ENCODE assay signal across 33 mouse cellular contexts in genomic region chr1:193526501-193526900, GRCm38 (mm10).
DNase-seq lines count a peak whose midpoint lies in the region; ATAC-seq and TF ChIP-seq lines count a peak whose summit lies in the region.
"Had no signal": no experiment of that assay in that cellular context is flagged by ENCODE, and none has a peak within 500 bp of the region (broad histone marks: within the 10 kb centered on the region; RNA-seq: fewer than 3 reads in every experiment).

No protein-coding gene starts in this region.

- H3K9me3 ChIP-seq in midbrain, embryonic 11.5 days (ENCODE audit: control insufficient read depth, low read length) = no peaks in the 10 kb centered on the region
- H3K9me3 ChIP-seq in midbrain, embryonic 13.5 days = 0 out of 2 replicates have a peak, but pooled peaks cover 3% of the 10 kb centered on the region
- peaks cover 4% of the 10 kb centered on the region; the same call in 1 of the 2 replicates for H3K9me3 ChIP-seq in embryonic facial prominence, embryonic 13.5 days
- no peaks in the 10 kb centered on the region for H3K9me3 ChIP-seq in stomach, postnatal 0 days (ENCODE audit: control insufficient read depth, low read length)
- H3K9me3 ChIP-seq: forebrain, embryonic 15.5 days; limb, embryonic 12.5 days; liver, embryonic 12.5 days had no signal

- DNase-seq in midbrain, embryonic 11.5 days (ENCODE audit: low spot score, missing footprints) = peak; percentile 26
- DNase-seq in embryo, embryonic 11 days = peak; percentile 44
- no peak for DNase-seq in stomach, postnatal 0 days (ENCODE audit: low spot score)
- no peak for DNase-seq in thymus, postnatal 14 days
- DNase-seq: adrenal gland, postnatal 14 days; cerebellum, adult 11 months; cerebellum, adult 9-10 months; gastrocnemius, adult 2 months; gastrocnemius, postnatal 36 days; heart, adult 18-20 months; heart, postnatal 4 days; kidney, postnatal 14 days; layer of hippocampus, adult 9-11 months; liver, postnatal 0 days; lung, postnatal 4 days; right cerebral cortex, postnatal 14 days; thymus, adult 2 months; thymus, postnatal 4 days had no signal

- no peak overlapping the region for H3K4me2 ChIP-seq in midbrain, embryonic 11.5 days
- H3K4me2 ChIP-seq in midbrain, embryonic 13.5 days (replicated peaks) = no peak overlapping the region
- 0 out of 2 replicates have a peak overlapping the region, but pooled peaks have one; percentile 0 for H3K4me2 ChIP-seq in embryonic facial prominence, embryonic 13.5 days
- no peak overlapping the region for H3K4me2 ChIP-seq in stomach, postnatal 0 days (replicated peaks; ENCODE audit: low read depth)
- H3K4me2 ChIP-seq: forebrain, embryonic 15.5 days; heart, embryonic 12.5 days; hindbrain, embryonic 13.5 days; limb, embryonic 12.5 days; liver, embryonic 12.5 days; neural tube, embryonic 13.5 days had no signal

- no peaks in the 10 kb centered on the region for H3K36me3 ChIP-seq in midbrain, embryonic 11.5 days (ENCODE audit: control insufficient read depth, insufficient read depth, low read length)
- no peaks in the 10 kb centered on the region for H3K36me3 ChIP-seq in midbrain, embryonic 13.5 days
- no peaks in the 10 kb centered on the region for H3K36me3 ChIP-seq in embryonic facial prominence, embryonic 13.5 days
- no peaks in the 10 kb centered on the region for H3K36me3 ChIP-seq in stomach, postnatal 0 days (ENCODE audit: control insufficient read depth, insufficient read depth, low read length)
- H3K36me3 ChIP-seq: forebrain, embryonic 15.5 days; heart, embryonic 12.5 days; hindbrain, embryonic 13.5 days; limb, embryonic 12.5 days; liver, embryonic 12.5 days; neural tube, embryonic 13.5 days had no signal

- no peak overlapping the region for H3K27ac ChIP-seq in midbrain, embryonic 11.5 days (ENCODE audit: low read depth, low read length)
- no peak overlapping the region for H3K27ac ChIP-seq in midbrain, embryonic 13.5 days
- peak overlapping the region; percentile 68 for H3K27ac ChIP-seq in embryonic facial prominence, embryonic 13.5 days
- peak overlapping the region; percentile 18; the same call in 1 of the 2 replicates for H3K27ac ChIP-seq in stomach, postnatal 0 days (replicated peaks)
- H3K27ac ChIP-seq: forebrain, embryonic 15.5 days; gastrocnemius, adult 2 months; hindbrain, embryonic 13.5 days; limb, embryonic 12.5 days; liver, embryonic 12.5 days; neural tube, embryonic 13.5 days had no signal

- no peak for ATAC-seq in midbrain, embryonic 11.5 days (ENCODE audit: low FRiP score)
- ATAC-seq in midbrain, embryonic 13.5 days = no peak
- peak; percentile 10; the same call in 1 of the 2 replicates for ATAC-seq in embryonic facial prominence, embryonic 13.5 days (ENCODE audit: insufficient number of reproducible peaks, insufficient read depth, low FRiP score, low TSS enrichment, low read depth)
- ATAC-seq in stomach, postnatal 0 days (ENCODE audit: low FRiP score, low TSS enrichment) = no peak
- ATAC-seq in monocyte, adult 5-6 weeks (replicated peaks; ENCODE audit: insufficient number of reproducible peaks, low FRiP score, low TSS enrichment, poor library complexity, severe bottlenecking) = no peak
- ATAC-seq: CD4-positive, CD25-positive, alpha-beta regulatory T cell, adult 4 months; forebrain, embryonic 15.5 days; intestine, postnatal 0 days; liver, embryonic 12.5 days; liver, postnatal 0 days; lung, postnatal 0 days; midbrain, embryonic 16.5 days had no signal

- H3K27me3 ChIP-seq in midbrain, embryonic 11.5 days (ENCODE audit: control insufficient read depth, insufficient read depth, low read length) = no peaks in the 10 kb centered on the region
- H3K27me3 ChIP-seq in midbrain, embryonic 13.5 days = no peaks in the 10 kb centered on the region
- H3K27me3 ChIP-seq in embryonic facial prominence, embryonic 13.5 days = no peaks in the 10 kb centered on the region
- no peaks in the 10 kb centered on the region for H3K27me3 ChIP-seq in stomach, postnatal 0 days (ENCODE audit: control insufficient read depth, insufficient read depth, low read length)
- H3K27me3 ChIP-seq: forebrain, embryonic 15.5 days; heart, embryonic 12.5 days; hindbrain, embryonic 13.5 days; liver, embryonic 12.5 days; megakaryocyte, embryonic 14.5 days; neural tube, embryonic 13.5 days had no signal

- TF ChIP-seq EP300 in stomach, postnatal 0 days (optimal IDR thresholded peaks at IDR 0.05) = no peak

- no peaks in the 10 kb centered on the region for H3K4me1 ChIP-seq in midbrain, embryonic 11.5 days (ENCODE audit: control insufficient read depth, insufficient read depth, low read length)
- 0 out of 2 replicates have a peak, but pooled peaks cover 3% of the 10 kb centered on the region for H3K4me1 ChIP-seq in midbrain, embryonic 13.5 days (replicated peaks)
- peaks cover 13% of the 10 kb centered on the region for H3K4me1 ChIP-seq in embryonic facial prominence, embryonic 13.5 days
- no peaks in the 10 kb centered on the region for H3K4me1 ChIP-seq in stomach, postnatal 0 days (replicated peaks; ENCODE audit: control insufficient read depth, insufficient read depth)
- H3K4me1 ChIP-seq: forebrain, embryonic 15.5 days; hindbrain, embryonic 13.5 days; liver, embryonic 12.5 days; megakaryocyte, embryonic 14.5 days; neural tube, embryonic 13.5 days had no signal

- WGBS in midbrain, embryonic 11.5 days = 65% methylated on average over 3 of the region's 3 CpGs
- WGBS in midbrain, embryonic 13.5 days = 70% methylated on average over 3 of the region's 3 CpGs
- 23% methylated on average over 3 of the region's 3 CpGs for WGBS in embryonic facial prominence, embryonic 13.5 days
- WGBS in stomach, postnatal 0 days = 33% methylated on average over 3 of the region's 3 CpGs

- no peak for TF ChIP-seq CTCF in stomach, postnatal 0 days (IDR thresholded peaks at IDR 0.05; ENCODE audit: low read depth)

- H3K4me3 ChIP-seq in midbrain, embryonic 11.5 days (ENCODE audit: low read depth, low read length) = no peak overlapping the region
- H3K4me3 ChIP-seq in midbrain, embryonic 13.5 days (replicated peaks) = no peak overlapping the region
- H3K4me3 ChIP-seq in embryonic facial prominence, embryonic 13.5 days = no peak overlapping the region
- no peak overlapping the region for H3K4me3 ChIP-seq in stomach, postnatal 0 days (ENCODE audit: low read depth, low read length)
- H3K4me3 ChIP-seq: forebrain, embryonic 15.5 days; gastrocnemius, adult 2 months; heart, embryonic 12.5 days; hindbrain, embryonic 13.5 days; limb, embryonic 12.5 days; liver, embryonic 12.5 days; megakaryocyte, embryonic 14.5 days; myocyte; neural tube, embryonic 13.5 days had no signal

- no peak overlapping the region for H3K9ac ChIP-seq in midbrain, embryonic 11.5 days (ENCODE audit: low read length)
- no peak overlapping the region for H3K9ac ChIP-seq in midbrain, embryonic 13.5 days (replicated peaks)
- H3K9ac ChIP-seq in embryonic facial prominence, embryonic 13.5 days = no peak overlapping the region
- no peak overlapping the region for H3K9ac ChIP-seq in stomach, postnatal 0 days (ENCODE audit: low read length)
- H3K9ac ChIP-seq: forebrain, embryonic 15.5 days; heart, embryonic 12.5 days; hindbrain, embryonic 13.5 days; limb, embryonic 12.5 days; liver, embryonic 12.5 days; liver, postnatal 0 days; neural tube, embryonic 13.5 days had no signal

Comparison
In these comparisons a context has a peak if more than half of its experiments do, and no peak if none do; other contexts are left out.
1. DNase-seq: peak in midbrain, embryonic 11.5 days (single experiment) and embryo, embryonic 11 days (single experiment); none in stomach, postnatal 0 days (single experiment) and thymus, postnatal 14 days (single experiment).
2. H3K27ac ChIP-seq: peak in embryonic facial prominence, embryonic 13.5 days (single experiment) and stomach, postnatal 0 days (single experiment); none in midbrain, embryonic 11.5 days (single experiment) and midbrain, embryonic 13.5 days (single experiment).